Mouse (Mus musculus): Measurements from ENCODE around the gene Prep.

- TF ChIP-seq POLR2A (IDR thresholded peaks at IDR 0.05; ENCODE audit: borderline replicate concordance, control insufficient read depth, low read depth, low read length) (no peak), CTCF (IDR thresholded peaks at IDR 0.05; ENCODE audit: control insufficient read depth, insufficient read depth, low read length) (no peak)
Measured at GRCm38 (mm10) chr10:45091462-45092079, 24.6 kb downstream of the Prep start.

All from bone marrow, adult 2 months (tissue).